Mouse (Mus musculus) thymus, postnatal 4 days (tissue): ENCODE results near the gene Col12a1.
"Not testable (repeated sequence)": the region's sequence is repeated elsewhere in the genome, so short reads cannot be mapped to it uniquely, and the experiment has no call there.

Experiments used
- DNase-seq: peaks from one replicate; pipeline ENCODE4 v3.0.0; 2021

Gene Col12a1

DNA sequence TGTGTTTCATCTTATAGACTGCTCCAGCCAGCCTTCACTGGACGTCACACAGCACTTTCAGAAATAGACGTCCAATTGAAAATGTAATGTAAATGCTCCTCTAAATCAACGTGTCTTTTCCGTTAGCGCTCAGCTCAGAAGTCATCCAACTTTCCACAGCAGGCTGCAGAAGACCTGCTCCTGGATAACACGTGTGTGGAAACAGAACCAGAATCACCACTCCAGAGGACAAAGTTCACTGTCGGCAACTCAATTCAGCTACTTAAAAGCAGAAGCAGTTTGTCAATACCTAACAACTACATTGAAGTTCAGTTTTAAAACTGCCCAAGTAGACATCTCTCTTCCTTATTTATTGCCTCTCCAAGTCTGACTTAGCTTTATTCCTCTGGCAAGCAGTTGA lies 29.3 kb downstream of the Col12a1 start:
- no peak for DNase-seq

DNA sequence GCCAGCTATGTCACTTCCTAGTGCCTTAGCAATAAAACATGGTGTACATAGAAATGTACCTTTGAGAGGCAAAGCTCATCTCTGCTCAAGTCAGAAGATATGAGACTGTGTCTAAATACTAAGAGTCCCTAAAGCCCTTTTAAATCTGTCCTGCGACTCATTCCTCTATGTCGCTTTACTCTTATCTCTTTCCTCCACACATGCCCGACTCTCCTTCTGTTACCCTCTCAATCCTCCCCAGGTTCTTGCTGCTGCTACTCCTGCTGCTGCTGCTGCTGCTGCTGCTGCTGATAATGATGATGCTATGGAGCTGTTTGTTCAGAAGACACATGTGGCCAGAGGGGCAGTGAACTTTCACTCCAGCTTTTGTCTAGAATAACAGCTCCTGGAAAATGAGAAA lies 31.4 kb downstream of the Col12a1 start:
- no peak for DNase-seq

- DNase-seq: no peak
These were observed 32.6 kb downstream of the Col12a1 start for GRCm38 (mm10) chr9:79686049-79686448.

- DNase-seq: no peak
These were observed 38.0 kb downstream of the Col12a1 start for GRCm38 (mm10) chr9:79680453-79681240.

DNA sequence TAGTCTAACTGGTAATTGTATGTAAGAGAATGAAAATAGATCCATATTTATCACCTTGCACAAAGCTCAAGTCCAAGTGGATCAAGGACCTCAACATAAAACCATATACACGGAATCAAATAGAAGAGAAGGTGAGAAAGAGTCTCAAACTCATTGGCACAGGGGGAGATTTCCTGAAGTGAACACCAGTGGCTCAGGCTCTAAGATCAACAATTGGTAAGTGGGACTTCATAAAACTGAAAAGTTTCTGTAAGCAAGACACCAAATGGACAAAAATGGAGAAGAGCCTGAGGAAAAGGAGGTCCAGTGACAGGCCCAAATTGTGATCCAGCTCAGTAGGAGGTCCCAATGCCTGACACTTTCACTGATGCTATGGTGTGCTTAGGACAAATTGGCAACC lies 49.8 kb downstream of the Col12a1 start:
- not testable (repeated sequence) for DNase-seq

GRCm38 (mm10) chr9:79653327-79654150 lies 65.1 kb downstream of the Col12a1 start:
- no peak for DNase-seq

DNA sequence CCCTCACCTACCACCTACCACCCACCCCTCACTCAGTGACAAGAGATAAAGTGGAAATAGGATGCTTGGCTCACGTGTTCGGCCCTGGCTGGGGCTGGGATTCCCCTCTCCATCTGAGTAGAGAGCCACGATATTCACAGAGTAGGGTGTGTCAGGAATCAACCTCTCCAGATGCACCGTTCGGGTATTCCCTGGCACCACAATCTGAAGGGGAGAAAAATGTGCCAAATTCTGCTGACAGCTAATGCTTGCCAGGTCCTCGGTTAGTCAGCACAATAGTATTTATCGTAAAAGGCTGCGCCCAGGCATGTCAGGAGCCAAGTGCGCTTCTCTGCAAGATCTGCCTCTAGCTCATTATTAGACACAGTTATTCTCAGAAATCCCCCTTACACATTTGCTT lies 70.0 kb downstream of the Col12a1 start:
- DNase-seq: no peak

DNA sequence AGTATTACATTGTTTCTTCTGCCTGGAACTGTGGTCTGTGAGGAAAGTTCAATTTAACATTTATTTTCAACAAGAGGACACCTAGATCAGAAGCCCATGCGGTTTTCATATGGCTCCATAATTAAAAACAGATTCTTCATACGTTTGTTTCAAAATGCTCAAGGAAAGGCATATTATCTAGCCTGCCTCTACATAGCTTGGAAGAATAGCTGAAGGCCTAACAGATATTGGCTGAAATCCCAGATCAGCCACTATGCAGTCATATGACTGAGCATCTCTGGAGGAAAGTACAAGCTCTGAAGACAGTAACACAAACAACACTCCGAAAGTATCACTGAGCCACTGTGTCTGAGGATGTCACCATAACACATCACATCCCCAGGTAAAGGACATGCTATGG lies 72.9 kb downstream of the Col12a1 start:
- no peak for DNase-seq

DNA sequence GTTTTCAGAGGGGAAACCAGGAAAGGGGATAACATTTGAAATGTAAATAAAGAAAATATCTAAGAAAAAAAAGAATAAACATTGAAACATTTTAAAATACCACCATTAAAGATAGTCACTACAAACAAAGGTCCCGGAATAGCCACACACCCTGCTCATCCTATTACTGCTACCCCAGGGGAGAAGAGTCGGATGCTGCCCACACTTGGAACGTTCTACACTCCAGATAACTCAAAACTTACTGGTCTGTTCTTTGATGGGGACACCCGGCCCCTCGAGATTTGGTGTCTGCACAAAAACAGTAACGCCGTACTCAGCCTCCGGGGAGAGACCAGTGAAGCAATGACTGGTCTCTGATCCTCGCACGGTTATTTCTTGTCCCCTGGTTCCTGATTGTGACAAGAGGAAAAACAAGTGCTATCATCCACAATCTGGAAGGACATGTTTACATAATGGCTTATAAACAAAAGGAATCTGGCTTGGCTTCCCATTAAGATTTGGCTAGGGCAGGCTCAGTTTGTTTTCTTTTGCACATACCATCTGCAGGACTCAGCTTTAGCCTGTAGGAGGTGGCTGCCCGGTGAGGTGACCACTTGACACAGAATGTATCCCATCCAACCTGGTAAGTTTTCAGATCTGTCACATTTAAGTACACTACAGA lies 79.1 kb downstream of the Col12a1 start:
- no peak for DNase-seq

DNA sequence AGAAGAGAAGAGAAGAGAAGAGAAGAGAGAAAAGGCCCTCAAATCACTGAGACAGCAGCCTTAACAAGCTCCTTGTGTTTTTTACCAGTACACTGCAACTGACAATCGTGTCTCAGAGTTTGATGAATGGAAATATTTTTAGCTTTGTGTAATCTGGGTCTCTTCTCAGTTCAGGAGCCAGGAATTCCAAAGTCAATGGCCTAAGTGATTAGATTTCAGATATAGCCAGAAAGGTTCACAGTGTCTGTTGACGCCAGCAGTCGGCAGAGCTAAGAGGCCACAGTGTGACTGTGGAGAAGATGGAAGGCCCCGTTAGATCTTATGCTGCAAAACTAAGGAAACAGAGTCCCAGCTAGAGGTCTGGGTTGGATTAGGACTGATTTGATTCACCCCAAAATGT lies 80.8 kb downstream of the Col12a1 start:
- DNase-seq: no peak

DNA sequence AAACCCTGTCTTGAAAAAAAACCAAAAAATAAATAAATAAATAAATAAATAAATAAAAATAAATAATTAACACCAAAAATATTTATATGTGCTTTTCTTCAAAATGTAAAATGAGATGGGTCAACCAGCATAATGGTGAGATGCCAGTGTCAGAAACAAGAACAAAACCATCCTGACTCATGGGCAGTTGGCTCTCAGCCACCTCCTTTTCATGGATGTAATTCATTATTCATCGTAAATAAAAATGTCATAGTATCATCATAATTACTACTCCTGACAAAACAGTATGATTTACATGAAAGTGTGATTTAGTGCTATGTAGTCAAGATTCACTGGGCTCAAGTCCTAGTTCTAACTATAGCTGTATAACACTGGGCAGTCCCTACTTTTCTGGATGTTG lies 84.6 kb downstream of the Col12a1 start:
- DNase-seq: no peak

- no peak for DNase-seq
These were observed 87.4 kb downstream of the Col12a1 start for GRCm38 (mm10) chr9:79631186-79631585.

GRCm38 (mm10) chr9:79618839-79619597 lies 99.6 kb downstream of the Col12a1 start:
- DNase-seq: no peak

DNA sequence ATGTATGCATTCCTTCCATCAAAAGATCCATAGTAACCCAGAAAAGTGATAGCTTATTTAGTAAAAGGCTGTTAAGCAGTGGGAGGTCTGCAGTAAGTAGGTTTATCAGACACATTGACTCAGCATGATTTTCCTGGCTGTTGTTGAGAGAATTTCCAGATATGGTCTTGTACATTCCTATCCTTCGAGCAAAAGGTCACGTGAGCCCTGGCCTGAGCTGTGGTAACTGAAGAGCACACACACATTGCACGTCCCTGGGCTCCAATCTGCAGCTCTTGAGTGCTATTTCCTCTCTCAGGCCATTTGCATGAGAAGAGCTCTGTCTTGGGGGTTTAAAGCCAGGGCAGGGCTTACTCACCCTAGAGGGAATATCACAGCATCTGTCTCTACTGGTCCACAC lies 101.3 kb downstream of the Col12a1 start:
- DNase-seq: no peak

DNA sequence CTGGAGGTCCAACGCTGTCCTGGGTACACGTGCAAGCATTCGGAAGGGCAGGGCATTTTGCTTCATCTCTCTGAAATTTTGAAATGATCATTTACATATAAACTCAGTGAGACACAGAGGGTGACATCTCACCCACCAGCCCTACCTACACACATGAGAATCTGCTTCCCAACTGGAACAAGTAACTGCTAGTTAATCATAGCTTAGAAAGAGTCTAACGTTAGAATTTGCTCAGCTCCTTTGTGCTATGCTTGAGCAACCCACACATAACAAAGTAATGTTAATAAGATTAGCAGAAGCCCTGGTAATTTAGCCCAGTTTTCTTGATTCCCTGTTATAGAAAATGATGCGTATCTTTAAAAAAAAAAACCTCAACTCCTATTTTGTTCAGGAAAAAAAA lies 102.6 kb downstream of the Col12a1 start:
- no peak for DNase-seq

DNA sequence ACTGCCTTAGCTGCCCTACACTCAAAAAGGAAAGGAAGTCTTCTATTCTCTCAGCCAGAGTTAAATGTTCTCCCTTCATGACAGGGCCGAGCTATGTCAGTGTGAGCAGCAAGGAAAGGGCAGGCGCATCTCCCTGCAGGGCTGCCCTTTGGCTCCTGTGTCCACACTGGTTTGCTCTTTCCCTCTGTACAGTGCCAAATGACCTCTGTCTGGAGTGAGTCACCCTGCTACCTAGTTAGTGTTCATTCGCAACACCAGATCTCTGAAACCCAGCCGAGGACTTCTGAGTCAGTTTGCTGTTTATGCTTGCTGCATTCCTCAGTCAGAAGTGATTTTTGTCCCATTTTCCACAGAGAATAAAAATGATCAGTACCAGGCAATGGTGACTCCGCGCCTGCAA lies 108.3 kb downstream of the Col12a1 start:
- DNase-seq: no peak

DNA sequence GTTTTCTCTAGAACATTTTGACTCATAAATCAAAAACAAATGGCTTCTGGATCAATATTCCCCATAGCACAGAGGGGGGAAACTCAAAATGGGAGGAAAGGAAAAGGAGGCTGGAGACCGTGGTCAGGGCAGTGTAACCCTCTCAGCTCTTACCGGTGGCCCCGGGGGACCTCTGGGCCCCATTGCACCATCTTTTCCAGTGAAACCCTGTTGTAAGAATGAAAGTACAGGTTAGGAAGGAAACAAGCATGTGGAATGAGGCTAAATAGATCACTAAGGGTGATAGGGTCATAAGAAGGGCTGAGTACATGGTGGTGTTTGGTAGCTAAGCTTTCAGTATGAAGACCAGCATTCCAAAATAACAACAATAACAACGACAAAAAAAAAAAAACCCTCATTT lies 109.0 kb downstream of the Col12a1 start:
- DNase-seq: no peak

DNA sequence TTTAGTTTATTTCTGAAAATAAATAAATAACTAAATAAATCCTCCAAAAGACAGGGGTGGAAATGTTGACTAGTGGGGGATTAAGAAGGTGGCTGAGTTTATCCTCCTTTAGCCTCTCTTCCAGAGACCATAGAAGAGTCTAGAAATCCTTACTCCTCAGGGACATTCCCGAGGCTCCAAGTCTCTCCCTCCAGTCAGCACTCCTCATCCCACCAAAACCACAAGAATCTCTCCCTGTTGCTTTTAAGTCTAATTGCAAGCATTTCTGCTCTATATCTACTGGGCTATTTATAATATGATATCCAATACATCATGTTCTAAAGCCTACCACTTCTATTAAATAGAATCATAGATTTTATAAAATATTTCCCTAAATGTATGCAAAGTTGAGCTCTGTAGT lies 109.8 kb downstream of the Col12a1 start:
- DNase-seq: no peak

GRCm38 (mm10) chr9:79608062-79608531 lies 110.5 kb downstream of the Col12a1 start:
- no peak for DNase-seq

GRCm38 (mm10) chr9:79606122-79606521 lies 112.5 kb downstream of the Col12a1 start:
- no peak for DNase-seq

- DNase-seq: no peak
These were observed 112.9 kb downstream of the Col12a1 start for GRCm38 (mm10) chr9:79605722-79606121.

DNA sequence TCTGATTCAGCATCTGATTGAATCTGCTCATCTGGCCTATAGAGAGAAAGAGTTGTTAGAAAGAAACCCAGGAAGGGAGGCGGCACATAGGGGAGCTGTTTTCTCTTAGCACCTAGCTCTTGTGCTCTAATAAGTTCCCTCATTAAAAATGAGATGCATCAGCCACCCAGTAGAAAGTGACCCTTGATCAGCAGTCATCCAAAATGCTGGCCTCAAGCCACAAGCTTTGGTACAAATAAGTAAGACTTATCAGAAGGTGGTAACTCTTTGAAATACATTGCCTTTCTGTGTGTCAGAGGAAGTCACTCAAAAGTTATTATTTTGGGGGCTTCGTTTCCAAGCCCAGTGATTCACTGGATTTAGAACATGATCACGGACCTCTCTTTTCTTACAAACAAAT lies 114.1 kb downstream of the Col12a1 start:
- no peak for DNase-seq

GRCm38 (mm10) chr9:79603448-79603847 lies 115.2 kb downstream of the Col12a1 start:
- no peak for DNase-seq
